Mouse (Mus musculus) cerebellum, adult 9-10 months (tissue): ENCODE results near the gene Arid3c.
A peak's percentile ranks its signal among the peaks of the same experiment; 100 is the strongest.

Experiments
- DNase-seq: peaks from one replicate; pipeline ENCODE4 v3.0.0; 2022

Gene Arid3c

GRCm38 (mm10) chr4:41744131-41744530, 13.2 kb upstream of the Arid3c start:
- DNase-seq, result no peak

GRCm38 (mm10) chr4:41741158-41741560, 10.2 kb upstream of the Arid3c start:
- DNase-seq, result peak; percentile 98

- DNase-seq, result peak; percentile 71
Observed at GRCm38 (mm10) chr4:41740380-41741157, 9.6 kb upstream of the Arid3c start.

DNA sequence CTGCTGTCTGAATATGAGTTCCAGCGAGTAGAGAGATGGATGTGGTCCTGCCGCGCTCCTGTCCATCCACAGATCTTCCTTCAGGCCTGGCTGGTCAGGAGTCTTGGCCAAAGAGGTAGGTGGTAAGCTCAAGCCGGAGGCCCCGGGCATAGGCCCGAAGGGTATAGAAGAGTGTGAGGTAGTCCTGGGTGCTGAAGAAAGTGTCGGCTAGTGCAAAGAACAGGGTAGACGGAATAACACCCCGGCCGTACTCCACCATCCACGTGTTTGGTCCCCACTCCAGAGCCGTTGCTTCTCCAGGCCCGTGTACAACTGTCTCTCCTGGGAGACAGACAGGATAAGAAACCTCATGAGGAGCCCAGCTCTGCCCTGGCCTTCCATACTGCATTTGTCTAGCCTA, 8.3 kb upstream of the Arid3c start:
- DNase-seq, result no peak

GRCm38 (mm10) chr4:41738256-41738603, 7.3 kb upstream of the Arid3c start:
- no peak for DNase-seq

GRCm38 (mm10) chr4:41737602-41738255, 6.8 kb upstream of the Arid3c start:
- peak; percentile 75 for DNase-seq

GRCm38 (mm10) chr4:41726826-41727621, 3.9 kb downstream of the Arid3c start:
- DNase-seq, result no peak

DNA sequence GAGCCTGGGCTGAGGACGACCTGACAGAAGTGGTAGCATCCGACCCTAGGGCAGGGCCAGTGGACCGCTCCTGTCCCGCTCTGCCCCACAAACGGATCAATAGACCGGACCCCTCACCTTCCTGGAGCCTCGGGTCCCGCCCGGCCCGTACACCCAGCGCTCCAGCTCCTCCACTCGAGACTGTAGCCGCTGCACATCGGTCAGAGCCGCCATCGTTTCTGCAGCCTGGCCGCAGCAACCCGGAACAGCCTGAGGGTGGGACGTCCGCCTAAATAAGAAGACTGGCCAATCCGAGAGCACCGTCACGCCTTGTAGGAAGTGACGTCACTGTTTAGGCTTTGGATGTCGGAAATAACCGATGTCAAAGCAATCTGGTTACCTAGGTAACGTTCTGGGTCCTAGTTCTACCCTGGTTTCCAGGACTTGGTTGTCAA, 8.0 kb downstream of the Arid3c start, which contains the start of gene Dctn3:
Dctn3 (minus strand) TSS at position 253 of the 434 bp plus-strand sequence.
- DNase-seq, result peak; percentile 97

DNA sequence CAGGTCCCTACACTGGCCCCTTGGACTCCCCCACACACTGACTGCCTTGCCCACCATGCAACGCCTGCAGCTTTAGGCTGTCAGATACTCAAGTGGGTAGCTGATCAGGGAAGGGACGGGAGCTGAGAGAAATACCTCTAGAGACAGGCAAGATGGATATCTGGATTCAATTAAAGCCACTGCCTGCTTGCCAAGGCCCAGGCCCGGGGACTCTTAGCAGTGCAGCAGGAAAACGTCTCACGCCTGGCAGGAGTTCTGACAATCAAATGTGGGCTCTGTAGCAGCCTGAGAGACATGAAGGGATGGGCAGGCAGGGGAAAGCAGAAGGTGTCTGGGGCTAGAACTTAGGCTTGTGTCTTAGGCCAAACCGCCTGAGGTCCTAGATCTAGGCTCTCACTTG, 14.1 kb downstream of the Arid3c start:
- DNase-seq, result no peak

DNA sequence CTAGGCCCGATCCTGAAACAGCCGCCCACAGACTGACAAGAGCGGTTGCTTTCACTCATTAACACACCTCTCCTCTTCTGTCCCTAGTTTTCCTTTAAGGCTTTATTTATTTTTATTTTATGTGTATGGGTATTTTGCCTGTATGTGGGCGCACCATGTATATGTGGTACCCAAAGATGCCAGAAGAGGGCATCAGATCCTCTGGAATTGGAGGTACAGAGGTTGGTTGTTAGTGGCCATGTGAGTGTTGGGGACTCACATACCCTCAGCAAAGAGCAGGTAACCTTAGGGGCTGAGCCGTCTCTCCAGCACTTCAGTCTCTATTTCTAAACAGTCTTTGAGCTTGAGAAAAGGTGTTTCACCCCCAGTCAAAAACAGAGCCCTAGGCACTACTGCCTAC, 15.3 kb downstream of the Arid3c start:
- DNase-seq, result peak; percentile 75

- DNase-seq, result no peak
Observed at GRCm38 (mm10) chr4:41715082-41715481, 15.9 kb downstream of the Arid3c start.

GRCm38 (mm10) chr4:41714276-41714675, 16.7 kb downstream of the Arid3c start:
- DNase-seq, result peak; percentile 87

GRCm38 (mm10) chr4:41713197-41714067, 17.5 kb downstream of the Arid3c start, which contains the start of gene Rpp25l:
Gene Rpp25l (minus strand): TSS chr4:41713534.
- DNase-seq, result peak; percentile 87

GRCm38 (mm10) chr4:41712421-41713196, 18.3 kb downstream of the Arid3c start:
- DNase-seq, result no peak

- no peak for DNase-seq
Observed at GRCm38 (mm10) chr4:41711705-41712375, 19.1 kb downstream of the Arid3c start.

DNA sequence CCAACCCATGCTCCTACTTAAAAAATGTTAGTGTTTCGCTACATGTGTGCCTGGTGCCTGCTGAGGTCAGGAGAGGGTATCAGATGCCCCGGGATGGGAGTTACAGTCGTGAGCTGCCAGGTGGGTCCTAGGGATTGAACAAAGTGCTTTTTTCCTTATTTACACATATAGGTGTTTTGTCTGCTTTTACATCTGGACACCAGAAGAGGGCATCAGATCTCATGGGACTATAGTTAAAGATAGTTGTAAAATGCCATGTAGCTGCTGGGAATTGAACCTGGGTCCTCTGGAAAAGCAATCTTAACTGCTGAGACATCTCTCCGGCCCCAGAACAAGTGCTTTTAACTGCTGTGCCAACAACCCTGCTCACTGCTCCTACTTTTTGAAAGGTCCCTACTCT, 20.7 kb downstream of the Arid3c start:
- DNase-seq, result no peak

DNA sequence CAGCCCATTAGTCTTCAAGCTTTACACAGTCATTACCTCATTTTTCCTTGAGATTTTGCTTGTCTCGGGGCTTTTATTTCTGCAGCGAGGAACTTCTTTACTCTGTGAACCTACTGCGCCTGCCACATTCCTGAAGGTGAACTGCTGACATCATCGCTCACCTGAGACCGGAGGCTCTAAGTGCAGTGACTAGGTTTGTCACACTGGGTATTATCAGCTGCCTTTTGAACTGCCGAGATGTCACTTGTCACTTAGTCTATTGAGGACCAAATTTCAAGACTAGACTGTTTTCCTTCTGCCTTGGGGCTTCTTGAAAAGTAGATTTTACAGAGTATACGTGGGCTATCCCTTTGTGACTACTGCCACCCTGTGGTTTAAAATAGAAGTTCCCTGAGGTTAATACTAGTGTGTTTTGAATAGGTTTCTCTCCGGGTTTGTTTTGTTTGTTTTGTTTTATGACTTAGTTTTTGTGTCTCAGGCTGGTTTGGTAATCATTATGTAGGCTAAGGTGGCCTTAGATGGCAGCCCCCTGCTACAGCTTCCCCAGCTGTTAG, 22.7 kb downstream of the Arid3c start:
- peak; percentile 85 for DNase-seq

DNA sequence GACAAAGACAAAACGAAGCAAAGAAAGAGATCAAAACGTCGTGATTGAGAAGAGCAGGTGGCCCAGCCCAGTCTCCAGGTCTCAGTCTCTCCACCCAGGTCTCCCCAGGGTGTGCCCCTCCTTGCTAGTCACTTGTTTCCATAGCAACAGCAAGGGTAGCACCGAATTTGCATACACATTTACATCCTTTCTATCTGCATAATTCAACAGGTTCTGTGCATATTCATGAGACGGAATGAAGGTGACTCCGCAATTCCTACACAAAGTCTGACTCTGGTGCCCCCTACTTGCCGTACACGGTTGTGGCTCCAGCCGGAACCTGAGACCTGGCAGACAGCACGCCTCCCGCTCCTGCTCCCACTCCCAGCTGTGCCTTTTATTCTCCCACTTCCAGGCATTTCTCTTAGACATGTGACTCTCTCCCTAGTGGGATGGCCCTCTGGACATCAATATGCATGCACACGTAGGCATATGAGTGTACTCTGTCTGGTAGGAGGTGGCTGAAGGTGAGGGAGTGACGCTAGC, 23.9 kb downstream of the Arid3c start:
- DNase-seq, result peak; percentile 86

GRCm38 (mm10) chr4:41705922-41706754, 24.8 kb downstream of the Arid3c start:
- no peak for DNase-seq
